ENCODE assay signal across 9 mouse cellular contexts in genomic region chr17:48411241-48411640, GRCm38 (mm10). TPM values are rescaled to one million over a fixed set of nuclear protein-coding genes. Genes with fewer than 3 reads are reported as not detected.
DNase-seq lines count a peak whose midpoint lies in the region; ATAC-seq and TF ChIP-seq lines count a peak whose summit lies in the region.
"Had no signal": no experiment of that assay in that cellular context is flagged by ENCODE, and none has a peak within 500 bp of the region (broad histone marks: within the 10 kb centered on the region; RNA-seq: fewer than 3 reads in every experiment).

No protein-coding gene starts in this region.

- WGBS in heart, embryonic 13.5 days, result 53% methylated on average over 8 of the region's 8 CpGs
- WGBS in forebrain, embryonic 15.5 days, result 35% methylated on average over 8 of the region's 8 CpGs
- 57% methylated on average over 8 of the region's 8 CpGs for WGBS in liver, postnatal 0 days (ENCODE audit: insufficient replicate concordance)

- in situ Hi-C loops in ES-E14 (cut with MboI; ENCODE audit: low sequenced_read_pairs in 2 of 2, unreplicated experiment in 2 of 2), result no loop called here

- ATAC-seq in heart, embryonic 13.5 days (ENCODE audit: extremely low read depth, insufficient number of reproducible peaks, low FRiP score, low TSS enrichment), result no peak
- ATAC-seq in forebrain, embryonic 15.5 days (replicated peaks), result no peak
- ATAC-seq in liver, postnatal 0 days, result no peak

- H3K36me3 ChIP-seq in heart, embryonic 13.5 days, result peaks cover 45% of the 10 kb centered on the region
- peaks cover 22% of the 10 kb centered on the region for H3K36me3 ChIP-seq in ES-E14 (ENCODE audit: control insufficient read depth, insufficient read depth, low read length, poor library complexity, severe bottlenecking)
- H3K36me3 ChIP-seq in forebrain, embryonic 15.5 days, result peaks cover 10% of the 10 kb centered on the region
- H3K36me3 ChIP-seq in liver, postnatal 0 days (replicated peaks; ENCODE audit: insufficient read depth, low read length), result peaks cover 38% of the 10 kb centered on the region

- peak overlapping the region; percentile 90 for H3K4me2 ChIP-seq in heart, embryonic 13.5 days
- H3K4me2 ChIP-seq in forebrain, embryonic 15.5 days (replicated peaks), result peak overlapping the region; percentile 83
- H3K4me2 ChIP-seq in liver, postnatal 0 days (ENCODE audit: low read depth, low read length), result peak overlapping the region; percentile 66

- H3K27ac ChIP-seq in heart, embryonic 13.5 days (replicated peaks), result peak overlapping the region; percentile 99
- H3K27ac ChIP-seq in ES-E14 (ENCODE audit: insufficient read depth, low read depth, low read length, poor library complexity, severe bottlenecking), result no peak overlapping the region
- H3K27ac ChIP-seq in forebrain, embryonic 15.5 days (replicated peaks), result peak overlapping the region; percentile 96
- peak overlapping the region; percentile 100; the same call in 1 of the 2 replicates for H3K27ac ChIP-seq in liver, postnatal 0 days (ENCODE audit: low read depth)

- no peak for TF ChIP-seq CTCF in liver, postnatal 0 days (IDR thresholded peaks at IDR 0.05; ENCODE audit: low read depth)

- no peak for TF ChIP-seq EP300 in liver, postnatal 0 days (IDR thresholded peaks at IDR 0.05; ENCODE audit: low read depth)

- intact Hi-C loops in heart, postnatal 25 days (cut with DNase I), result loop anchor here (2.0 kb wide), 1 partner anchor 18 kb away; no protein-coding TSS in a partner anchor
- intact Hi-C loops in left cerebral cortex, postnatal 10 days (cut with DNase I), result loop anchor here (10.0 kb wide), 1 partner anchor 994 kb away; no protein-coding TSS in a partner anchor

- no peaks in the 10 kb centered on the region for H3K27me3 ChIP-seq in heart, embryonic 13.5 days (replicated peaks)
- no peaks in the 10 kb centered on the region for H3K27me3 ChIP-seq in forebrain, embryonic 15.5 days
- H3K27me3 ChIP-seq in liver, postnatal 0 days (ENCODE audit: insufficient read depth, low read length), result no peaks in the 10 kb centered on the region

- no peak for DNase-seq in heart, postnatal 25 days (ENCODE audit: low spot score)
- DNase-seq in ES-E14 (ENCODE audit: low read depth, low spot score), result no peak
- no peak for DNase-seq in liver, postnatal 0 days
- DNase-seq in urinary bladder, adult 2 months (ENCODE audit: low spot score), result no peak
- DNase-seq in spleen, postnatal 10 days (ENCODE audit: low spot score in 2 of 2), result no peak
- no peak for DNase-seq in left cerebral cortex, postnatal 10 days (ENCODE audit: extremely low spot score in 1 of 2, low spot score in 2 of 2)

- H3K4me3 ChIP-seq in heart, embryonic 13.5 days, result peak overlapping the region; percentile 91
- peak overlapping the region; percentile 94; a peak in 3 of 4 replicates for H3K4me3 ChIP-seq in ES-E14 (ENCODE audit: insufficient read depth in 1 of 2, low read depth in 1 of 2, low read length in 2 of 2, poor library complexity in 1 of 2, severe bottlenecking in 1 of 2)
- peak overlapping the region; percentile 80 for H3K4me3 ChIP-seq in forebrain, embryonic 15.5 days
- H3K4me3 ChIP-seq in liver, postnatal 0 days (ENCODE audit: low read depth, low read length), result peak overlapping the region; percentile 94

- peaks cover 38% of the 10 kb centered on the region for H3K4me1 ChIP-seq in heart, embryonic 13.5 days
- H3K4me1 ChIP-seq in ES-E14 (ENCODE audit: control insufficient read depth in 2 of 2, insufficient read depth in 2 of 2, low read length in 2 of 2, poor library complexity in 1 of 2), result peaks cover 0 to 4% of the 10 kb centered on the region in 2 experiments; a peak in 3 of 4 replicates
- peaks cover 34% of the 10 kb centered on the region for H3K4me1 ChIP-seq in forebrain, embryonic 15.5 days
- peaks cover 33% of the 10 kb centered on the region for H3K4me1 ChIP-seq in liver, postnatal 0 days (ENCODE audit: insufficient read depth)

- no peaks in the 10 kb centered on the region for H3K9me3 ChIP-seq in heart, embryonic 13.5 days
- no peaks in the 10 kb centered on the region for H3K9me3 ChIP-seq in ES-E14 (ENCODE audit: control insufficient read depth, insufficient read depth, low read depth, low read length)
- H3K9me3 ChIP-seq in forebrain, embryonic 15.5 days, result no peaks in the 10 kb centered on the region
- no peaks in the 10 kb centered on the region for H3K9me3 ChIP-seq in liver, postnatal 0 days (ENCODE audit: low read length)

- H3K9ac ChIP-seq in heart, embryonic 13.5 days, result peak overlapping the region; percentile 87
- peak overlapping the region; percentile 4; the same call in 1 of the 2 replicates for H3K9ac ChIP-seq in ES-E14 (ENCODE audit: insufficient read depth, low read depth, low read length, poor library complexity, severe bottlenecking)
- peak overlapping the region; percentile 67 for H3K9ac ChIP-seq in forebrain, embryonic 15.5 days (replicated peaks)
- H3K9ac ChIP-seq in liver, postnatal 0 days (replicated peaks), result peak overlapping the region; percentile 78

TF ChIP-seq in ES-E14, 5 proteins besides CTCF, POLR2A, EP300 and RAD21:
- no peak for TF ChIP-seq MAFK (IDR thresholded peaks at IDR 0.05; ENCODE audit: insufficient read depth, low read depth, low read length)
- TF ChIP-seq ZNF384 (IDR thresholded peaks at IDR 0.05; ENCODE audit: low read depth, low read length), result no peak
- TF ChIP-seq CHD2 (IDR thresholded peaks at IDR 0.05; ENCODE audit: low read depth, low read length), result no peak
- no peak for TF ChIP-seq ZC3H11A (IDR thresholded peaks at IDR 0.05; ENCODE audit: borderline replicate concordance, low read depth, low read length)
- TF ChIP-seq HCFC1 (IDR thresholded peaks at IDR 0.05; ENCODE audit: borderline replicate concordance, insufficient read depth, low read length), result no peak

RNA-seq across cellular contexts. Expression of gene Oard1, which starts 1.4 kb away (rescaled TPM):
- 44.3 and 44.6 TPM in 2 replicates for polyA plus RNA-seq in heart, embryonic 13.5 days (2015; fragmentation: Nextera tagmentation; extraction: Ambion mirVana)
- 10 to 100 TPM; 12.9 to 14.3 TPM for total RNA-seq in heart, postnatal 25 days (2021)
- 27.0 and 38.6 TPM in 2 replicates for total RNA-seq in ES-E14 (2012; rRNA removed)
- 59.0 and 60.7 TPM in 2 replicates for polyA plus RNA-seq in forebrain, embryonic 15.5 days (2015; fragmentation: Nextera tagmentation; extraction: Ambion mirVana)
- 29.7 and 30.1 TPM in 2 replicates for polyA plus RNA-seq in liver, postnatal 0 days (2015; fragmentation: Nextera tagmentation; extraction: Ambion mirVana)
- polyA plus RNA-seq in urinary bladder, adult 2 months (2012; rRNA removed), result 38.1 and 42.4 TPM in 2 replicates
- total RNA-seq in left cerebral cortex, postnatal 10 days (2021), result 10 to 100 TPM; 10.7 to 10.9 TPM

RNA-seq across cellular contexts. Expression of gene Nfya, which starts 1.5 kb away (rescaled TPM):
- polyA plus RNA-seq in heart, embryonic 13.5 days (2015; fragmentation: Nextera tagmentation; extraction: Ambion mirVana), result 9.9 and 10.5 TPM in 2 replicates
- 10 to 100 TPM; 19.6 to 21.4 TPM for total RNA-seq in heart, postnatal 25 days (2021)
- total RNA-seq in ES-E14 (2012; rRNA removed), result 23.3 and 25.2 TPM in 2 replicates
- 17.6 and 18.9 TPM in 2 replicates for polyA plus RNA-seq in forebrain, embryonic 15.5 days (2015; fragmentation: Nextera tagmentation; extraction: Ambion mirVana)
- 3.2 and 3.7 TPM in 2 replicates for polyA plus RNA-seq in liver, postnatal 0 days (2015; fragmentation: Nextera tagmentation; extraction: Ambion mirVana)
- polyA plus RNA-seq in urinary bladder, adult 2 months (2012; rRNA removed), result 31.7 and 39.2 TPM in 2 replicates
- total RNA-seq in left cerebral cortex, postnatal 10 days (2021), result 10 to 100 TPM; 33.3 to 34.3 TPM

RNA-seq across cellular contexts. Expression of gene Apobec2, which starts 21.5 kb away (rescaled TPM):
- polyA plus RNA-seq in heart, embryonic 13.5 days (2015; fragmentation: Nextera tagmentation; extraction: Ambion mirVana), result 182 and 204 TPM in 2 replicates
- total RNA-seq in heart, postnatal 25 days (2021), result 100 to 1,000 TPM; 245 to 262 TPM
- total RNA-seq in ES-E14 (2012; rRNA removed), result 3.0 and 5.6 TPM in 2 replicates
- 0.19 and 0.73 TPM in 2 replicates for polyA plus RNA-seq in forebrain, embryonic 15.5 days (2015; fragmentation: Nextera tagmentation; extraction: Ambion mirVana)
- 0.25 and 3.6 TPM in 2 replicates for polyA plus RNA-seq in liver, postnatal 0 days (2015; fragmentation: Nextera tagmentation; extraction: Ambion mirVana)
- 6.8 and 7.9 TPM in 2 replicates for polyA plus RNA-seq in urinary bladder, adult 2 months (2012; rRNA removed)
- under 1 TPM; 0.24 TPM for total RNA-seq in left cerebral cortex, postnatal 10 days (2021)
- total RNA-seq: hematopoietic stem cell, adult 5-6 weeks had no signal

RNA-seq across cellular contexts. Expression of gene Tspo2, which starts 40.1 kb away (rescaled TPM):
- 8.8 and 9.0 TPM in 2 replicates for polyA plus RNA-seq in heart, embryonic 13.5 days (2015; fragmentation: Nextera tagmentation; extraction: Ambion mirVana)
- total RNA-seq in heart, postnatal 25 days (2021), result 1 to 10 TPM in 1 of 2 experiments, under 1 TPM in 1; 0.91 to 1.2 TPM
- total RNA-seq in ES-E14 (2012; rRNA removed), result 0.16 TPM in 1 of 2 replicates, not detected in the other
- 2.3 and 2.8 TPM in 2 replicates for polyA plus RNA-seq in forebrain, embryonic 15.5 days (2015; fragmentation: Nextera tagmentation; extraction: Ambion mirVana)
- polyA plus RNA-seq in liver, postnatal 0 days (2015; fragmentation: Nextera tagmentation; extraction: Ambion mirVana), result 61.1 and 65.2 TPM in 2 replicates
- polyA plus RNA-seq in urinary bladder, adult 2 months (2012; rRNA removed), result not detected in 2 replicates
- total RNA-seq in left cerebral cortex, postnatal 10 days (2021), result not detected

RNA-seq across cellular contexts. Expression of gene Unc5cl, which starts 43.5 kb away (rescaled TPM):
- 0.23 and 0.24 TPM in 2 replicates for polyA plus RNA-seq in heart, embryonic 13.5 days (2015; fragmentation: Nextera tagmentation; extraction: Ambion mirVana)
- total RNA-seq in heart, postnatal 25 days (2021), result under 1 TPM; 0.14 to 0.16 TPM
- 1.2 and 3.2 TPM in 2 replicates for total RNA-seq in ES-E14 (2012; rRNA removed)
- polyA plus RNA-seq in forebrain, embryonic 15.5 days (2015; fragmentation: Nextera tagmentation; extraction: Ambion mirVana), result 0.17 and 0.24 TPM in 2 replicates
- polyA plus RNA-seq in liver, postnatal 0 days (2015; fragmentation: Nextera tagmentation; extraction: Ambion mirVana), result 0.68 and 0.92 TPM in 2 replicates
- polyA plus RNA-seq in urinary bladder, adult 2 months (2012; rRNA removed), result 0.11 and 0.13 TPM in 2 replicates
- total RNA-seq in left cerebral cortex, postnatal 10 days (2021), result under 1 TPM; 0.15 to 0.26 TPM

Comparison
In these comparisons a context has a peak if more than half of its experiments do, and no peak if none do; other contexts are left out.
1. H3K9ac ChIP-seq: peak in every context shown above with its lines; median percentile 87 in heart, embryonic 13.5 days; 78 in liver, postnatal 0 days; 67 in forebrain, embryonic 15.5 days; 4 in ES-E14.
2. RNA of gene Apobec2, which starts 21.5 kb away (polyA plus RNA-seq): 182 to 204 TPM in heart, embryonic 13.5 days; 6.8 to 7.9 TPM in urinary bladder, adult 2 months, 0.25 to 3.6 TPM in liver, postnatal 0 days and 0.19 to 0.73 TPM in forebrain, embryonic 15.5 days; every median in the first group is over 10 times any median in the second.
3. Peak in every context shown above with its lines, with median percentiles within 50 percentile points of each other: H3K4me2 ChIP-seq and H3K4me3 ChIP-seq.